Mouse (Mus musculus) limb, embryonic 11.5 days (tissue): ENCODE data around the gene Rap1gap. TPM values are rescaled to one million over a fixed set of nuclear protein-coding genes. Genes with fewer than 3 reads are reported as not detected.
A peak's percentile ranks its signal among the peaks of the same experiment; 100 is the strongest.

Source experiments
- ATAC-seq: fragments of 200-750 bp; cut with Nextera tagmentation; 2 replicates; pipeline ENCODE4 v1.8.0; 2017; ENCODE audit warnings: low read depth; ENCODE audit not compliant: insufficient number of reproducible peaks, low FRiP score, low TSS enrichment
- DNase-seq: peaks from one replicate; pipeline ENCODE4 v3.0.0-alpha.2; 2015; ENCODE audit warnings: low spot score
- H3K27ac ChIP-seq: fragments of 300-500 bp; sonication (generic); replicated peaks from 2 replicates; pipeline ENCODE4 v1.5.1; 2014; ENCODE audit warnings: low read depth, mild to moderate bottlenecking, low read length
- H3K27me3 ChIP-seq: fragments of 300-500 bp; sonication (generic); 2 replicates; pipeline ENCODE4 v1.6.1; 2014; ENCODE audit warnings: mild to moderate bottlenecking, low read length, mixed read lengths; ENCODE audit not compliant: control insufficient read depth, insufficient read depth
- H3K36me3 ChIP-seq: fragments of 300-500 bp; sonication (generic); 2 replicates; pipeline ENCODE4 v1.6.1; 2014; ENCODE audit warnings: mild to moderate bottlenecking, low read length, moderate library complexity, mixed read lengths; ENCODE audit not compliant: control insufficient read depth, insufficient read depth
- H3K4me1 ChIP-seq: fragments of 300-500 bp; sonication (generic); 2 replicates; pipeline ENCODE4 v1.6.1; 2014; ENCODE audit warnings: low read length, mixed read lengths; ENCODE audit not compliant: control insufficient read depth, insufficient read depth
- H3K4me2 ChIP-seq: fragments of 300-500 bp; sonication (generic); 2 replicates; pipeline ENCODE4 v1.6.1; 2014; ENCODE audit warnings: low read depth, mild to moderate bottlenecking, moderate library complexity; ENCODE audit not compliant: severe bottlenecking
- H3K4me3 ChIP-seq: fragments of 300-500 bp; sonication (generic); 2 replicates; pipeline ENCODE4 v1.5.1; 2014; ENCODE audit warnings: low read depth, low read length
- H3K9ac ChIP-seq: fragments of 300-500 bp; sonication (generic); 2 replicates; pipeline ENCODE4 v1.6.1; 2014; ENCODE audit warnings: mild to moderate bottlenecking, low read length
- H3K9me3 ChIP-seq: fragments of 300-500 bp; sonication (generic); 2 replicates; pipeline ENCODE4 v1.6.1; 2016; ENCODE audit warnings: low read length; ENCODE audit not compliant: control insufficient read depth
- WGBS: fragments of 180-500 bp; shearing (Covaris S2); extraction: QIAGEN DNeasy Blood & Tissue Kit; methylation state at CpG from one replicate; pipeline ENCODE4 v1.1.7; 2014; 5-methylcytosine and 5-hydroxymethylcytosine counted together
- polyA plus RNA-seq: library from polyadenylated mRNA; unstranded; fragments of >200 nt; fragmentation: Nextera tagmentation; extraction: Ambion mirVana; gene quantifications from 2 replicates; pipeline ENCODE4 v1.2.1, GENCODE M21; 2014

Gene Rap1gap
- polyA plus RNA-seq, 1 experiment from 2014 or later: 5.3 TPM

DNA sequence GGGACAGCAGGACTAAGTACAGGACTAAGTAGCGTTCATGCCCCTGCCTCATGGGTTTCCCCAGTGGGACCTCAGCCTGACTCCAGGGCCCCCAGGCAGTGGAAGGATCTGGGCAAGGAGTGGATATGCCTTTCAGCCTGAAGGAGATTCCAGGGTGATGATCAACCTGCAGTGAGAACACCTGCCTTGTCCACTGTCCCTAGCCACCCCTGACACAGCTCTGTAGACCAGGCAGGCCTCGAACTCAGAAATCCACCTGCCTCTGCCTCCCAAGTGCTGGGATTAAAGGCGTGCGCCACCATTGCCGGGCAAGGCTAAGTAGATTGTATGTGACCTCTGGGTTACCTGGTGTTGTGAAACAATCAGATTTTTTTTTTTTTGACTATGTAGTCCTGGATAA is 1.3 kb downstream of the Rap1gap start:
- H3K27me3 ChIP-seq: peaks cover 26% of the 10 kb centered on the region
- no peak overlapping the region for H3K4me2 ChIP-seq
- H3K4me3 ChIP-seq: no peak overlapping the region
- H3K9me3 ChIP-seq: no peaks in the 10 kb centered on the region
- H3K27ac ChIP-seq: no peak overlapping the region
- peaks cover 6% of the 10 kb centered on the region; the same call in 1 of the 2 replicates for H3K4me1 ChIP-seq
- WGBS: 86% methylated on average over 5 of the region's 5 CpGs
- H3K36me3 ChIP-seq: no peaks in the 10 kb centered on the region
- H3K9ac ChIP-seq: no peak overlapping the region
- no peak for ATAC-seq
- no peak for DNase-seq

DNA sequence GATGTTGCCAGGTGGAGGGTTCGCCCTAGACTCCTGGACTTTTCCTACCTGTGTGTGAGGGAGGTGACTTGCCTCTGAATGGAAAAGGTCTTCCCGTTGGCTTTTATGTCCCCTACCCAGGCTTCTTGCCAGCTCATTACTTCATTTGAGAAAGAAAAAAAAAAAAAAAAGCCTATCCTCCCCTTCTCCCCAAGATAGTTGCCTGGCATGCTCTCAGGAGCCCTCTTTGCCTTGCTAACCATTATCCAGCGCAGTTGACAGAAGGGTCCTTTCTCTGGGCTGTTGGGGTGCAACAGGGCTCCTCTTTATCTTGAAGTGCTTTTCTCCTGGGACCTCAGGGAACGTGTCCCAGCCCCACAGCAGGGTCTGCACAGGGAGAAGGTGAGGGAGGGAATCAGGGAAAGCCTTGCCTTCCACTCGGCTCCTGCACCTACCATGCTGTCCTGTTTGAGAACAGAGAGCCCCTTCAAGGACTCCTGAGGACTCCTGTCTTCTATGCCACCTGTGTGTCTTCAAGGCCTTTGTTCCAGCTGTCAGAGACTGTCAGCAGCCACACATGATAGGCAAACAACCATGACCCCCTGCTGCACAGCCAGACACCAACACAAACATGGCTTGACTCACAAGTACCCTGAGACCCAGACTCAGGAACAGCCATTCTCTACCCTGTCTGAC is 1.9 kb downstream of the Rap1gap start:
- 77% methylated on average over 5 of the region's 5 CpGs for WGBS
- DNase-seq: no peak
- H3K9ac ChIP-seq: no peak overlapping the region
- peaks cover 26% of the 10 kb centered on the region for H3K27me3 ChIP-seq
- peaks cover 6% of the 10 kb centered on the region; the same call in 1 of the 2 replicates for H3K4me1 ChIP-seq
- no peak overlapping the region for H3K4me3 ChIP-seq
- no peak overlapping the region for H3K27ac ChIP-seq
- H3K36me3 ChIP-seq: no peaks in the 10 kb centered on the region
- H3K9me3 ChIP-seq: no peaks in the 10 kb centered on the region
- ATAC-seq: no peak
- H3K4me2 ChIP-seq: no peak overlapping the region

DNA sequence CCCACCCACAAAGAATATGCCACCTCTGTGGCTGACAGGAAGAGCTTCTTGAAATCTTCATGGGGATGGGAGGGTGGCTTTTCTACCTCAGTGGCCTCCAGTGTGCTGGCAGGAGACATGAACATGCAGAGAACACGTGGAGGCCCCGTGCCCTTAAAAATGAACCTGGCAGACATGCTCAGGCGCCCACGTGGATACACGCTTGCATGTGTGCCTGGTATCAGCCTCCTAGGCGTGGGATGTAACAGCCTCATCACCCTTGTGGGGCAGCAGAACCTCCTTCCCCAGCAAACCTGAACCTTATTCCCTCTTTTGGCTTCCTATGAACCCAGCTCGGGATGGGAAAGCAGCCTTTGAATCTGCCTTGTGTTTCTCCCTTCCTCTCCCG is 2.4 kb downstream of the Rap1gap start:
- no peak overlapping the region for H3K4me2 ChIP-seq
- H3K9me3 ChIP-seq: no peaks in the 10 kb centered on the region
- no peak overlapping the region for H3K9ac ChIP-seq
- H3K27me3 ChIP-seq: peaks cover 26% of the 10 kb centered on the region
- ATAC-seq (no peak), DNase-seq (no peak)
- no peak overlapping the region for H3K27ac ChIP-seq
- H3K36me3 ChIP-seq: no peaks in the 10 kb centered on the region
- peaks cover 6% of the 10 kb centered on the region; the same call in 1 of the 2 replicates for H3K4me1 ChIP-seq
- H3K4me3 ChIP-seq: no peak overlapping the region
- WGBS: 72% methylated on average over 8 of the region's 8 CpGs

DNA sequence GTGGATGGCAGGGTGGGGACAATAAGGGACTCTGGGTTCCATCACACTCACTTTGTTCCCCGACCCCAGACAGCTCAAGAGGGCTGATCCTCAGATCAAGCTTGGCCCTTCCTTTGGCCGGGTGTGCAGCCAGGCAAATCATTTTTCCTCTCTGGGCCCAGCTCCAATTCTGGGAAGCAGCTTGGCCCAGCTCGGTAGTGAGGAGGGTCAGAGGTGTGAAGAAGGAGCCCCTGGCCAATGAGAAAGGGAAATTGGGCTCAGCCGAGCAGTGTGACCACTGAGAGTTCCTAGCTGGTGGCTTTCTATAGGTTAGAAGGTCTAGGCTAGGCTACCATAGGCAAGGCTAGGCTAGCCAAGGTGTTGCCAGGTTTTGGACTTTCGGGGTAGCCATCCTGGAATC is 3.2 kb downstream of the Rap1gap start:
- peaks cover 26% of the 10 kb centered on the region for H3K27me3 ChIP-seq

DNA sequence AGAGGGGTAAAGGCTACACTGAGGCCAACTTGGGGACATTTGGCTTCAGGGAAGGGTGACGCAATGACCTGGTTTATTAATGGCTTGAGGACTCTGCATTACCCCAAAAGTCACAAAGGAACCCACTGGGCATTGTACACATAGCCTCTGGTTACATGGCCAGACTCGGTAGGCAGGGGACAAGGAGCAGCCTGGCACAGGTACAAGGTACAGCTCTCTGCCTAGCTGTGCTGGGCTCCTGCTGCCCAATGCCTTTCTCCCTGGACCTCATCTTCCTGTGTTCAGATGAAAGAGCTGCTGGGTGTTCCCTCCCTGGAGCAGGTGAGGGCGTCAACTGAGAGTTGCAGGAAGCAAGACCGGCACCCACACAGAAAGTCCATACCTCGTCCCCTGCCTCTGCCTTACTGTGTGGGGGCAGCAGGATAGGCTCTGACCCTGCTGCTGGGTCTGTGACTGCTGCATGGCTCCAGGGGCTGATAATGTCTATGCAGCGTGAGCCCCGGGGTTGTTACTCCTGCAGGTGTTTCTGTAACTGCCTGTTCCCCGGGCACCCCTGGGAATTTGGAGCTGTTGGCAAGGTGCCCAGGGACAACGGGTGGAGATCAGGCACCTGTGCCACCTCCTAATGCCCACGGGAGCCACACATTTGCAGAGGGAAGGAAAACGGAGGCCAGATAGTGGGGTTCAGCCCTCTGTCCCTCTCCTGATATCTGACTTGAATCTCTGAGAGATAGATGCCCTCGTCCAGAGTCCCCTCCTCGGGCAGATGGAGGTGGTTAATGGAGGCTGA is 7.4 kb downstream of the Rap1gap start:
- Histone ChIP-seq H3K9me3 (no peaks in the 10 kb centered on the region), H3K27ac (no peak overlapping the region), H3K4me2 (no peak overlapping the region), H3K9ac (no peak overlapping the region), H3K27me3 (no peaks in the 10 kb centered on the region; the same call in 1 of the 2 replicates), H3K4me3 (no peak overlapping the region), H3K36me3 (no peaks in the 10 kb centered on the region), H3K4me1 (no peaks in the 10 kb centered on the region)
- no peak for DNase-seq
- WGBS: 74% methylated on average over 13 of the region's 13 CpGs
- ATAC-seq: no peak

More for the DNA sequence above, 3.2 kb downstream of the Rap1gap start:
- no peak overlapping the region for H3K4me3 ChIP-seq
- DNase-seq (no peak), ATAC-seq (no peak)
- WGBS: 60% methylated on average over 5 of the region's 5 CpGs
- H3K4me2 ChIP-seq: no peak overlapping the region
- no peaks in the 10 kb centered on the region for H3K9me3 ChIP-seq
- H3K4me1 ChIP-seq: peaks cover 6% of the 10 kb centered on the region; the same call in 1 of the 2 replicates
- no peak overlapping the region for H3K9ac ChIP-seq
- no peaks in the 10 kb centered on the region for H3K36me3 ChIP-seq
- no peak overlapping the region for H3K27ac ChIP-seq

DNA sequence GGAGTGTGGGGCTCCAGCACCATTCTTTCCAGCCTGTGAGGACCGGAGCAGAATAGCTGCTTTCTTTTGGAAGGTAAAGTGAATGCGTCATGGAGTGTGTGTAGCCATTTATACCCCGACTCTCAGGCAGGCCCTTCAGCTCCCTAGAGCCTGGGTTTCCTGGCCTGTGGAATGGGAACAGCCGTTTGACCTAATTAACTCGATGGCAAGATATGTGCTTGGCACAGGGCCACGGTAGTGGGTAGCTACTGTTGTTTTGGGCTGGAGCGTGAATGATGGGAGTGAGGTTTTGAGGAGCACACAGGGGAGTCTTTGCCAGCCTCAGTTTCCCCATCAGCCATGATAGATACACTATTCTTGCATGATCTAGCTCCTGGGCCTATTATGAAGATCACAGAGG is 11.0 kb downstream of the Rap1gap start:
- peaks cover 6% of the 10 kb centered on the region for H3K27me3 ChIP-seq
- H3K4me1 ChIP-seq: no peaks in the 10 kb centered on the region
- DNase-seq: no peak
- no peak overlapping the region for H3K4me2 ChIP-seq
- H3K27ac ChIP-seq: no peak overlapping the region
- no peak overlapping the region for H3K9ac ChIP-seq
- ATAC-seq: no peak
- no peaks in the 10 kb centered on the region for H3K9me3 ChIP-seq
- H3K4me3 ChIP-seq: no peak overlapping the region
- WGBS: 71% methylated on average over 7 of the region's 7 CpGs
- no peaks in the 10 kb centered on the region for H3K36me3 ChIP-seq

DNA sequence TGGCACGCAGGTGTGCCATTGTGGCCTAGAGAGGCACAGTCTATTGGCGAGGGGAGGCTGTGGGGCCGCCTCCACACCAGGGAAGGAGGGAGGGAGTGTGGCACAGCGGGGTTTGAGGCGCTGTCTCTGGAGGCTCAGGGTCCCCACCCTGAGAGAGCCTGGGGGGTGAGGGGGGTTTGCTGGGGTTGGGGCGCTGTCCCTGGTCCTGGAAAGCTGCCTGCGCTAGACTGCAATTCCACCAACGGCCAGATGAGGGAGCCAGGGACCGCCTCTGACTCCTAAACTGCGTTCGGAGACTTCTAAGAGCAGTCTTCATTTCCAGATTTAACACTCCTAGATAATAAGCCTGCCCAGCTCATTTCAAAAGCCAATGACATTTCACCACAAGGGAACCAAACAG is 11.5 kb downstream of the Rap1gap start:
- Histone ChIP-seq H3K27ac (no peak overlapping the region), H3K36me3 (no peaks in the 10 kb centered on the region), H3K9ac (no peak overlapping the region), H3K4me2 (no peak overlapping the region), H3K9me3 (no peaks in the 10 kb centered on the region), H3K4me3 (no peak overlapping the region), H3K4me1 (no peaks in the 10 kb centered on the region), H3K27me3 (peaks cover 11% of the 10 kb centered on the region)
- WGBS: 12% methylated on average over 11 of the region's 11 CpGs
- DNase-seq: peak; percentile 89
- ATAC-seq: no peak

DNA sequence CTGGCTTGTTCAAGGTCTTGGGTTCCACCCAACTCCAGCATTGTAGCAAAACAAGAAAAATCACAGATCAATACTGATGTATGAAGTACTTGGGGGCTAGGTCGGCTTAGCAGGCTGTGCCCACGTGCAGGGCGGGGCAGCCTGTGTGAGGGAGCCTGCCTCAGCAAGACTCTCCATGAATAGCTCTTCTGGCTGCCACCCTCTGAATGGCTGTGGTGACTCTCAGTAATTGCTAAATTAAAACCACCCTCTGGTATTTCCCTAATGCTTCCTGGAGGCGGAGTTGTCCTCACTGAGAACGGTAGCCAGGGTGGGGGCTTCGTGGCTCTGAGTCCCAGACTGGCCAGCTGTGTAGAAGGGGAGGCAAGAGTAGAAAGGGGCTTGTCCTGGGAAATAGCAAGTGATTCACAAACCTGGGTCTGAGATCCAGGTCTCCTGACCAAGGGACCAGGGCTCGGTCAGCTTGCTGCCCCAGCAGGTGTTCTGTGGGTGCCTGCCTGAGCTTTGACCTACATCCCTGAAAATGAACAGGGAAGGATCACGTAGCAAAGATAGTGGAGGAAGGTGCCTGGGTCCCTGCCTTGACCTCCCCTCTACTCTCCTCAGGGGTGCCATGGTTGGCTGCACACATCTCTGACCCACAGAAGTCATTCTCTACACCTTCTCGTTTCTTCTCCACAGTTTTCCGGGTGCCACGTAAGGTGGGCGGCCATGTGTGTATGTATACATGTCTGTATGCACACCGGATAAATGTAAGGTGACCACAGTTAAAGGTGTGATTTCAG is 12.4 kb downstream of the Rap1gap start:
- Histone ChIP-seq H3K27me3 (peaks cover 19% of the 10 kb centered on the region), H3K4me3 (no peak overlapping the region), H3K9ac (no peak overlapping the region), H3K27ac (no peak overlapping the region), H3K4me1 (0 out of 2 replicates have a peak, but pooled peaks cover 6% of the 10 kb centered on the region), H3K9me3 (no peaks in the 10 kb centered on the region), H3K4me2 (no peak overlapping the region), H3K36me3 (no peaks in the 10 kb centered on the region)
- ATAC-seq: no peak
- no peak for DNase-seq
- WGBS: 59% methylated on average over 13 of the region's 13 CpGs
